ENCODE assay signal across 33 mouse cellular contexts in the genomic region with DNA sequence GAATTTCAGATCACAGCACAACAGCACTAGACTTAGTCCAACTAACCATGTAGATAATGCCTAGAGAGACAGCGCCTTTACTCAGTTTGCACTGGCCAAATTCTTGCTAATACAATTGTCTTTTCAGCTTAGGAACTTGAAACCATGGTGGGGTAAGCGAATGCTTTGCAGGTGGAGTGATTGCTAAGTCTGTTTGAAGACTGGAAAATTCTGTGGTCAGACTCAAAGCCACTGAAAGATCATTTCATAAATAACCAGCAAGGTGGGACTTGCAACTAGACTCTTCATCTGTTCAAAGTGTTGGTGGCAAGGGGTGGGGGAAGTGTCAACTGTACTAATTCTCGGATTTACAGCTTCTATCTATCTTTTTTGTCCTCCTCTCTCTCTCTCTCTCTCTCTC. TPM values are rescaled to one million over a fixed set of nuclear protein-coding genes. Genes with fewer than 3 reads are reported as not detected.
"Had no signal": no experiment of that assay in that cellular context is flagged by ENCODE, and none has a peak within 500 bp of the region (broad histone marks: within the 10 kb centered on the region; RNA-seq: fewer than 3 reads in every experiment).

No protein-coding gene starts in this region.

- DNase-seq: cerebellum, adult 8-10 months; cerebellum, adult 9-10 months; cerebellum, adult 9-11 months; cerebellum, postnatal 10 days; cerebellum, postnatal 14 days; cerebellum, postnatal 25 days; cerebellum, postnatal 36 days; embryo, embryonic 11 days; forebrain, postnatal 0 days; gastrocnemius, adult 2 months; gastrocnemius, postnatal 10 days; gastrocnemius, postnatal 14 days; gastrocnemius, postnatal 25 days; gastrocnemius, postnatal 36 days; heart, adult 18-20 months; heart, adult 2 months had no signal

- H3K27me3 ChIP-seq: embryonic facial prominence, embryonic 12.5 days; embryonic facial prominence, embryonic 13.5 days; embryonic facial prominence, embryonic 15.5 days; forebrain, embryonic 12.5 days; forebrain, embryonic 13.5 days; forebrain, embryonic 15.5 days had no signal

- H3K9me3 ChIP-seq: embryonic facial prominence, embryonic 12.5 days; embryonic facial prominence, embryonic 13.5 days; embryonic facial prominence, embryonic 15.5 days; forebrain, embryonic 10.5 days; forebrain, embryonic 12.5 days; forebrain, embryonic 13.5 days; forebrain, embryonic 15.5 days; heart, embryonic 10.5 days had no signal

- ATAC-seq: forebrain, embryonic 13.5 days; forebrain, embryonic 14.5 days; forebrain, embryonic 15.5 days; forebrain, embryonic 16.5 days; forebrain, postnatal 0 days had no signal

- H3K27ac ChIP-seq: embryonic facial prominence, embryonic 12.5 days; embryonic facial prominence, embryonic 13.5 days; embryonic facial prominence, embryonic 15.5 days; forebrain, embryonic 10.5 days; forebrain, embryonic 12.5 days; forebrain, embryonic 13.5 days; forebrain, embryonic 15.5 days; gastrocnemius, adult 2 months; heart, adult 2 months; heart, embryonic 10.5 days had no signal

- H3K36me3 ChIP-seq: embryonic facial prominence, embryonic 12.5 days; embryonic facial prominence, embryonic 13.5 days; embryonic facial prominence, embryonic 15.5 days; forebrain, embryonic 10.5 days; forebrain, embryonic 12.5 days; forebrain, embryonic 15.5 days; heart, embryonic 10.5 days had no signal

- H3K9ac ChIP-seq: embryonic facial prominence, embryonic 12.5 days; embryonic facial prominence, embryonic 13.5 days; embryonic facial prominence, embryonic 15.5 days; forebrain, embryonic 12.5 days; forebrain, embryonic 13.5 days; forebrain, embryonic 15.5 days; forebrain, postnatal 0 days had no signal

- H3K4me3 ChIP-seq: embryonic facial prominence, embryonic 12.5 days; embryonic facial prominence, embryonic 13.5 days; embryonic facial prominence, embryonic 15.5 days; erythroblast, embryonic 14.5 days; forebrain, embryonic 10.5 days; forebrain, embryonic 12.5 days; forebrain, embryonic 13.5 days; forebrain, embryonic 15.5 days; gastrocnemius, adult 2 months; heart, adult 2 months; heart, embryonic 10.5 days had no signal

- H3K4me1 ChIP-seq: embryonic facial prominence, embryonic 12.5 days; embryonic facial prominence, embryonic 13.5 days; embryonic facial prominence, embryonic 15.5 days; forebrain, embryonic 10.5 days; forebrain, embryonic 12.5 days; forebrain, embryonic 13.5 days; forebrain, embryonic 15.5 days; heart, embryonic 10.5 days had no signal

- H3K4me2 ChIP-seq: embryonic facial prominence, embryonic 12.5 days; embryonic facial prominence, embryonic 13.5 days; embryonic facial prominence, embryonic 15.5 days; forebrain, embryonic 12.5 days; forebrain, embryonic 13.5 days; forebrain, embryonic 15.5 days had no signal

RNA-seq across cellular contexts. Expression of a gene that starts 50.4 kb away (rescaled TPM):
- total RNA-seq: gastrocnemius, adult 18-20 months; gastrocnemius, adult 2 months; gastrocnemius, adult 8-10 months; gastrocnemius, postnatal 10 days; gastrocnemius, postnatal 14 days; gastrocnemius, postnatal 25 days; gastrocnemius, postnatal 36 days; gastrocnemius, postnatal 4 days; heart, adult 18-20 months; heart, adult 2 months; heart, adult 8-10 months had no signal
- polyA plus RNA-seq: embryonic facial prominence, embryonic 11.5 days; embryonic facial prominence, embryonic 13.5 days; erythroblast, embryonic 14.5 days; forebrain, embryonic 10.5 days; forebrain, embryonic 12.5 days; gonadal fat pad, adult 2 months; heart, embryonic 10.5 days had no signal
